Mouse (Mus musculus) bone marrow, adult 2 months (tissue): ENCODE data around the gene Lrch1.

ENCODE experiments used
- CTCF ChIP-seq: fragments of 200-500 bp; IDR thresholded peaks from 2 replicates; pipeline ENCODE4 v1.5.1; 2011; ENCODE audit warnings: low read length, control low read depth; ENCODE audit not compliant: control insufficient read depth, insufficient read depth
- POLR2A ChIP-seq: fragments of 200-500 bp; IDR thresholded peaks from 2 replicates; pipeline ENCODE4 v1.6.1; 2011; ENCODE audit warnings: low read depth, mild to moderate bottlenecking, control low read depth, low read length, borderline replicate concordance; ENCODE audit not compliant: control insufficient read depth

GRCm38 (mm10) chr14:74908250-74908649, 39.4 kb downstream of the Lrch1 start:
- TF ChIP-seq CTCF = no peak
- TF ChIP-seq POLR2A = no peak
